Mouse (Mus musculus): ENCODE results near the gene Palld. TPM values are rescaled to one million over a fixed set of nuclear protein-coding genes. Genes with fewer than 3 reads are reported as not detected.

Palld gene
- polyA plus RNA-seq, 1 experiment: 13.4 TPM

- Histone ChIP-seq H3K27ac (ENCODE audit: insufficient read depth, low read length) (no peak overlapping the region), H3K4me1 (ENCODE audit: control insufficient read depth, insufficient read depth, insufficient read length) (no peaks in the 10 kb centered on the region), H3K27me3 (ENCODE audit: control insufficient read depth, insufficient read depth, low read length) (no peaks in the 10 kb centered on the region), H3K36me3 (ENCODE audit: control insufficient read depth, insufficient read depth, low read length) (no peaks in the 10 kb centered on the region), H3K4me3 (ENCODE audit: extremely low read depth, insufficient read depth, insufficient read length) (no peak overlapping the region)
- WGBS: 79% methylated on average over 18 of the region's 18 CpGs
- no peak for DNase-seq (ENCODE audit: low read depth in 1 of 2, low spot score in 2 of 2)
- TF ChIP-seq CTCF (IDR thresholded peaks at IDR 0.05; ENCODE audit: extremely low read depth, insufficient read depth, insufficient read length, insufficient replicate concordance): no peak
- no peak for TF ChIP-seq POLR2A (IDR thresholded peaks at IDR 0.05; ENCODE audit: low read depth, low read length)
These were observed 145.2 kb downstream of the Palld start for GRCm38 (mm10) chr8:61756971-61757965.

- H3K27ac ChIP-seq (ENCODE audit: insufficient read depth, low read length): no peak overlapping the region
- no peaks in the 10 kb centered on the region for H3K27me3 ChIP-seq (ENCODE audit: control insufficient read depth, insufficient read depth, low read length)
- TF ChIP-seq CTCF (IDR thresholded peaks at IDR 0.05; ENCODE audit: extremely low read depth, insufficient read depth, insufficient read length, insufficient replicate concordance) (no peak), POLR2A (IDR thresholded peaks at IDR 0.05; ENCODE audit: low read depth, low read length) (no peak)
- DNase-seq (ENCODE audit: low read depth in 1 of 2, low spot score in 2 of 2): no peak
- H3K4me1 ChIP-seq (ENCODE audit: control insufficient read depth, insufficient read depth, insufficient read length): no peaks in the 10 kb centered on the region
- no peak overlapping the region for H3K4me3 ChIP-seq (ENCODE audit: extremely low read depth, insufficient read depth, insufficient read length)
- 84% methylated on average over 2 of the region's 2 CpGs for WGBS
- no peaks in the 10 kb centered on the region for H3K36me3 ChIP-seq (ENCODE audit: control insufficient read depth, insufficient read depth, low read length)
These were observed 147.3 kb downstream of the Palld start for GRCm38 (mm10) chr8:61755186-61755585.

GRCm38 (mm10) chr8:61747070-61747469 is 155.4 kb downstream of the Palld start:
- 88% methylated on average over 5 of the region's 5 CpGs for WGBS
- TF ChIP-seq CTCF (IDR thresholded peaks at IDR 0.05; ENCODE audit: extremely low read depth, insufficient read depth, insufficient read length, insufficient replicate concordance): no peak
- TF ChIP-seq POLR2A (IDR thresholded peaks at IDR 0.05; ENCODE audit: low read depth, low read length): no peak
- Histone ChIP-seq H3K36me3 (ENCODE audit: control insufficient read depth, insufficient read depth, low read length) (no peaks in the 10 kb centered on the region), H3K4me3 (ENCODE audit: extremely low read depth, insufficient read depth, insufficient read length) (no peak overlapping the region), H3K27ac (ENCODE audit: insufficient read depth, low read length) (no peak overlapping the region), H3K27me3 (ENCODE audit: control insufficient read depth, insufficient read depth, low read length) (no peaks in the 10 kb centered on the region), H3K4me1 (ENCODE audit: control insufficient read depth, insufficient read depth, insufficient read length) (no peaks in the 10 kb centered on the region)
- DNase-seq (ENCODE audit: low read depth in 1 of 2, low spot score in 2 of 2): no peak

- Histone ChIP-seq H3K4me1 (ENCODE audit: control insufficient read depth, insufficient read depth, insufficient read length) (no peaks in the 10 kb centered on the region), H3K36me3 (ENCODE audit: control insufficient read depth, insufficient read depth, low read length) (no peaks in the 10 kb centered on the region), H3K27ac (ENCODE audit: insufficient read depth, low read length) (no peak overlapping the region), H3K4me3 (ENCODE audit: extremely low read depth, insufficient read depth, insufficient read length) (no peak overlapping the region), H3K27me3 (ENCODE audit: control insufficient read depth, insufficient read depth, low read length) (no peaks in the 10 kb centered on the region)
- 61% methylated on average over 10 of the region's 10 CpGs for WGBS
- no peak for TF ChIP-seq POLR2A (IDR thresholded peaks at IDR 0.05; ENCODE audit: low read depth, low read length)
- no peak for TF ChIP-seq CTCF (IDR thresholded peaks at IDR 0.05; ENCODE audit: extremely low read depth, insufficient read depth, insufficient read length, insufficient replicate concordance)
- no peak for DNase-seq (ENCODE audit: low read depth in 1 of 2, low spot score in 2 of 2)
These were observed 157.1 kb downstream of the Palld start for GRCm38 (mm10) chr8:61745181-61745980.

GRCm38 (mm10) chr8:61743764-61744562 is 158.5 kb downstream of the Palld start:
- WGBS: 82% methylated on average over 6 of the region's 6 CpGs

GRCm38 (mm10) chr8:61737465-61737864 is 165.0 kb downstream of the Palld start:
- Histone ChIP-seq H3K4me1 (ENCODE audit: control insufficient read depth, insufficient read depth, insufficient read length) (no peaks in the 10 kb centered on the region), H3K36me3 (ENCODE audit: control insufficient read depth, insufficient read depth, low read length) (no peaks in the 10 kb centered on the region), H3K27me3 (ENCODE audit: control insufficient read depth, insufficient read depth, low read length) (no peaks in the 10 kb centered on the region), H3K27ac (ENCODE audit: insufficient read depth, low read length) (no peak overlapping the region), H3K4me3 (ENCODE audit: extremely low read depth, insufficient read depth, insufficient read length) (no peak overlapping the region)
- TF ChIP-seq CTCF (IDR thresholded peaks at IDR 0.05; ENCODE audit: extremely low read depth, insufficient read depth, insufficient read length, insufficient replicate concordance) (no peak), POLR2A (IDR thresholded peaks at IDR 0.05; ENCODE audit: low read depth, low read length) (no peak)
- no peak for DNase-seq (ENCODE audit: low read depth in 1 of 2, low spot score in 2 of 2)
- 93% methylated on average over 4 of the region's 4 CpGs for WGBS

More at GRCm38 (mm10) chr8:61743764-61744562, 158.5 kb downstream of the Palld start:
- no peak overlapping the region for H3K4me3 ChIP-seq (ENCODE audit: extremely low read depth, insufficient read depth, insufficient read length)
- no peak overlapping the region for H3K27ac ChIP-seq (ENCODE audit: insufficient read depth, low read length)
- H3K4me1 ChIP-seq (ENCODE audit: control insufficient read depth, insufficient read depth, insufficient read length): no peaks in the 10 kb centered on the region
- DNase-seq (ENCODE audit: low read depth in 1 of 2, low spot score in 2 of 2): no peak
- H3K27me3 ChIP-seq (ENCODE audit: control insufficient read depth, insufficient read depth, low read length): no peaks in the 10 kb centered on the region
- no peaks in the 10 kb centered on the region for H3K36me3 ChIP-seq (ENCODE audit: control insufficient read depth, insufficient read depth, low read length)
- TF ChIP-seq POLR2A (IDR thresholded peaks at IDR 0.05; ENCODE audit: low read depth, low read length) (no peak), CTCF (IDR thresholded peaks at IDR 0.05; ENCODE audit: extremely low read depth, insufficient read depth, insufficient read length, insufficient replicate concordance) (no peak)

Data from spleen, adult 2 months (tissue).